Mouse (Mus musculus) stomach, postnatal 0 days (tissue): ENCODE measurements at regions not wholly inside any gene's neighbourhood (a gene's known extent, or its start where the extent isn't known, plus 50 kb on each side); places are given as distances from the start of the nearest gene placed in this dataset.
A peak's percentile ranks its signal among the peaks of the same experiment; 100 is the strongest.

Source experiments
- CTCF ChIP-seq: IDR thresholded peaks from 2 replicates; pipeline ENCODE4 v1.5.1; 2016; ENCODE audit warnings: antibody characterized with exemption, low read depth, mild to moderate bottlenecking, moderate library complexity
- EP300 ChIP-seq: optimal IDR thresholded peaks from 2 replicates; pipeline ENCODE3; 2016; ENCODE audit warnings: antibody characterized with exemption

DNA sequence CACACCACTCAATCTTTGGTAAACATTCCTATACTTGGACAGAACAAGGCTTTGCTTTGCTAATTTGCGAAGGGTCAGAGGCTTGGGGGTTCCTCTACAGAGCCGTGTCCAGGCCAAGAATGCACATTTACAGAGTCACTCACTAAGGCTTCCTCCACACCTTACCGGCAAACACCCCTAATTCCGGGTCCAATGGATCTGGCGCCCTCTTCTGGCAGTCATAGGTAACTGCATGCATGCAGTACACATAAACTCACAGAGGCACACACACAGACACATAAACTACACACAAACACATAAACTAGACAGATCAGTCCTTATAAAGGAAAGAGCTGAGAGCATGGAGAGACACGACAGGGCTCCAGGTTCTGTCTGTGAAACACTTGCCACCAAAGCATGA is 119.2 kb upstream of the Lhx5 start:
- peak; percentile 56 for TF ChIP-seq CTCF
- no peak for TF ChIP-seq EP300
